Mouse (Mus musculus) liver, postnatal 0 days (tissue): ENCODE measurements at regions not wholly inside any gene's neighbourhood (a gene's known extent, or its start where the extent isn't known, plus 50 kb on each side); places are given as distances from the start of the nearest gene placed in this dataset.

ENCODE experiments used
- CTCF ChIP-seq: sonication (generic); IDR thresholded peaks from 2 replicates; pipeline ENCODE4 v1.5.1; 2016; ENCODE audit warnings: antibody characterized with exemption, low read depth
- EP300 ChIP-seq: IDR thresholded peaks from 2 replicates; pipeline ENCODE4 v1.6.1; 2016; ENCODE audit warnings: antibody characterized with exemption, low read depth, mild to moderate bottlenecking

- TF ChIP-seq CTCF (no peak), EP300 (no peak)
Measured at GRCm38 (mm10) chr6:117084211-117084610, 84.1 kb upstream of the Cxcl12 start.
